In the genomic region with DNA sequence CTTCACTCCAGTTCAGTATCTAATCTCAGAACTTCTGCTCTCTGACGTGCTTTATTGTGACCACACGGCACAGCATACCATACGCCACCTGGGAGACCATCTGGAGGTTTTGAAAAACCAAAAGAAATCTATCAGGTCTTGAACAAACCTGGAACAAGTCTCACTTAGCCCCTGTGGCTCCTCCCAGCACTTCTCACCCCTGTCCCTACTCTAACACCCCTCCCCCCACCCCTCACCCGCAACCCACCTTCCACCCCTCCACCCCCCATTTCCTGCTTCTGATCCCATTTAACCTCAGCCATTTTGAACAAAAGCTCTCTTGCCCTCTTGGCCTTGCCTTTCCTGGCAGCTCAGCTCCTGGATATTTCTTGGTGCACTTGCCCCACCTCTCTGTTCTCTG, we compare ENCODE assay signal across 14 mouse cellular contexts. TPM values are rescaled to one million over a fixed set of nuclear protein-coding genes. Genes with fewer than 3 reads are reported as not detected.
DNase-seq lines count a peak whose midpoint lies in the region; ATAC-seq and TF ChIP-seq lines count a peak whose summit lies in the region.
"Had no signal": no experiment of that assay in that cellular context is flagged by ENCODE, and none has a peak within 500 bp of the region (broad histone marks: within the 10 kb centered on the region; RNA-seq: fewer than 3 reads in every experiment).

No protein-coding gene starts in this region.

- no peak for TF ChIP-seq POLR2A in heart, adult 2 months (IDR thresholded peaks at IDR 0.05; ENCODE audit: insufficient read depth, low read depth, low read length)
- no peak for TF ChIP-seq POLR2A in small intestine, adult 2 months (IDR thresholded peaks at IDR 0.05; ENCODE audit: low read depth, low read length)

- ATAC-seq in midbrain, embryonic 11.5 days (ENCODE audit: low FRiP score): no peak
- ATAC-seq: intestine, embryonic 15.5 days had no signal

- no peaks in the 10 kb centered on the region for H3K27me3 ChIP-seq in heart, adult 2 months (ENCODE audit: control insufficient read depth, insufficient read depth, low read length)
- H3K27me3 ChIP-seq in small intestine, adult 2 months (ENCODE audit: control insufficient read depth, insufficient read depth, low read length): no peaks in the 10 kb centered on the region
- H3K27me3 ChIP-seq in midbrain, embryonic 11.5 days (ENCODE audit: control insufficient read depth, insufficient read depth, low read length): no peaks in the 10 kb centered on the region
- H3K27me3 ChIP-seq: intestine, embryonic 15.5 days; limb, embryonic 13.5 days had no signal

- no peak for TF ChIP-seq EP300 in heart, adult 2 months (IDR thresholded peaks at IDR 0.05; ENCODE audit: insufficient read depth, low read depth, low read length)

- no peaks in the 10 kb centered on the region for H3K79me2 ChIP-seq in heart, adult 2 months (replicated peaks; ENCODE audit: control insufficient read depth, insufficient read depth, low read length)

- no peaks in the 10 kb centered on the region; the same call in 1 of the 2 replicates for H3K36me3 ChIP-seq in heart, adult 2 months (ENCODE audit: control insufficient read depth, insufficient read depth, low read length)
- peaks cover 28% of the 10 kb centered on the region for H3K36me3 ChIP-seq in small intestine, adult 2 months (ENCODE audit: control insufficient read depth, insufficient read depth, low read length)
- no peaks in the 10 kb centered on the region for H3K36me3 ChIP-seq in midbrain, embryonic 11.5 days (ENCODE audit: control insufficient read depth, insufficient read depth, low read length)
- H3K36me3 ChIP-seq: intestine, embryonic 15.5 days; limb, embryonic 13.5 days had no signal

- no peak overlapping the region for H3K9ac ChIP-seq in heart, adult 2 months (ENCODE audit: low read depth, low read length)
- H3K9ac ChIP-seq in midbrain, embryonic 11.5 days (ENCODE audit: low read length): no peak overlapping the region
- H3K9ac ChIP-seq: intestine, embryonic 15.5 days; limb, embryonic 13.5 days had no signal

- no peak overlapping the region for H3K4me2 ChIP-seq in midbrain, embryonic 11.5 days
- H3K4me2 ChIP-seq: intestine, embryonic 15.5 days; limb, embryonic 13.5 days had no signal

- TF ChIP-seq CTCF in heart, adult 2 months (IDR thresholded peaks at IDR 0.05): no peak
- no peak for TF ChIP-seq CTCF in small intestine, adult 2 months (IDR thresholded peaks at IDR 0.05; ENCODE audit: extremely low read depth, insufficient read length, insufficient replicate concordance, low read depth, low read length)
- no peak for TF ChIP-seq CTCF in left cerebral cortex, adult 2 months (IDR thresholded peaks at IDR 0.05)

- 50% methylated on average over 4 of the region's 4 CpGs for WGBS in heart, adult 2 months
- WGBS in small intestine, adult 2 months: 54% methylated on average over 4 of the region's 4 CpGs
- 63% methylated on average over 4 of the region's 4 CpGs for WGBS in midbrain, embryonic 11.5 days

- intact Hi-C loops in heart, adult 2 months (cut with DNase I): no loop called here
- intact Hi-C loops in left cerebral cortex, adult 2 months (cut with DNase I): no loop called here

- peak; percentile 89 for DNase-seq in heart, adult 11 months
- DNase-seq in heart, adult 2 months: no peak
- DNase-seq in CD4-positive helper T cell, adult 2 months (ENCODE audit: low read depth, low spot score): peak; percentile 65
- DNase-seq in embryo, embryonic 10.5 days (ENCODE audit: low spot score): peak; percentile 21
- no peak for DNase-seq in left cerebral cortex, adult 2 months (ENCODE audit: extremely low spot score in 1 of 2, low spot score in 2 of 2)
- no peak for DNase-seq in frontal cortex, postnatal 14 days (ENCODE audit: low spot score in 2 of 2)
- no peak for DNase-seq in midbrain, embryonic 11.5 days (ENCODE audit: low spot score, missing footprints)
- DNase-seq: adrenal gland, postnatal 25 days; heart, postnatal 14 days; lung, adult 18-20 months; right cerebral cortex, postnatal 25 days had no signal

- no peak overlapping the region for H3K4me3 ChIP-seq in heart, adult 2 months
- no peak overlapping the region for H3K4me3 ChIP-seq in small intestine, adult 2 months (ENCODE audit: low read depth, low read length)
- H3K4me3 ChIP-seq in left cerebral cortex, adult 2 months: no peak overlapping the region
- no peak overlapping the region for H3K4me3 ChIP-seq in midbrain, embryonic 11.5 days (ENCODE audit: low read depth, low read length)
- H3K4me3 ChIP-seq: intestine, embryonic 15.5 days; limb, embryonic 13.5 days had no signal

- H3K9me3 ChIP-seq in midbrain, embryonic 11.5 days (ENCODE audit: control insufficient read depth, low read length): no peaks in the 10 kb centered on the region
- H3K9me3 ChIP-seq: intestine, embryonic 15.5 days; limb, embryonic 13.5 days had no signal

- no peaks in the 10 kb centered on the region for H3K4me1 ChIP-seq in heart, adult 2 months (ENCODE audit: control insufficient read depth, insufficient read depth, low read length)
- H3K4me1 ChIP-seq in small intestine, adult 2 months (ENCODE audit: control insufficient read depth, insufficient read depth, insufficient read length, low read length): no peaks in the 10 kb centered on the region
- H3K4me1 ChIP-seq in midbrain, embryonic 11.5 days (ENCODE audit: control insufficient read depth, insufficient read depth, low read length): no peaks in the 10 kb centered on the region
- H3K4me1 ChIP-seq: intestine, embryonic 15.5 days; limb, embryonic 13.5 days had no signal

- H3K27ac ChIP-seq in heart, adult 2 months: no peak overlapping the region
- H3K27ac ChIP-seq in small intestine, adult 2 months (ENCODE audit: insufficient read depth, low read depth, low read length): peak overlapping the region; percentile 51; the same call in 1 of the 2 replicates
- H3K27ac ChIP-seq in left cerebral cortex, adult 2 months: no peak overlapping the region
- H3K27ac ChIP-seq in midbrain, embryonic 11.5 days (ENCODE audit: low read depth, low read length): no peak overlapping the region
- H3K27ac ChIP-seq: intestine, embryonic 15.5 days; limb, embryonic 13.5 days had no signal

RNA-seq across cellular contexts. Expression of gene Sp100, which starts 30.4 kb away (rescaled TPM):
- 10 to 100 TPM; 16.9 to 21.6 TPM for total RNA-seq in heart, adult 2 months (2021)
- 13.5 and 25.3 TPM in 2 replicates for polyA plus RNA-seq in heart, adult 2 months (2012; rRNA removed)
- polyA plus RNA-seq in small intestine, adult 2 months (2012; rRNA removed): 3.8 and 10.1 TPM in 2 replicates
- total RNA-seq in left cerebral cortex, adult 2 months (2021): 1 to 10 TPM; 2.6 to 3.0 TPM
- polyA plus RNA-seq in midbrain, embryonic 11.5 days (2014; fragmentation: Nextera tagmentation; extraction: Ambion mirVana): 0.74 and 1.2 TPM in 2 replicates

Comparison
In these comparisons a context has a peak if more than half of its experiments do, and no peak if none do; other contexts are left out.
1. DNase-seq: peak in heart, adult 11 months (single experiment), CD4-positive helper T cell, adult 2 months (single experiment) and embryo, embryonic 10.5 days (single experiment); none in heart, adult 2 months (0 of 2), left cerebral cortex, adult 2 months (0 of 2), frontal cortex, postnatal 14 days (0 of 2) and midbrain, embryonic 11.5 days (single experiment).